Mouse (Mus musculus) liver, embryonic 11.5 days (tissue): Measurements from ENCODE around the gene Il11ra1. TPM values are rescaled to one million over a fixed set of nuclear protein-coding genes. Genes with fewer than 3 reads are reported as not detected.
A peak's percentile ranks its signal among the peaks of the same experiment; 100 is the strongest.
"Not testable (repeated sequence)": the region's sequence is repeated elsewhere in the genome, so short reads cannot be mapped to it uniquely, and the experiment has no call there.

Experiments used
- ATAC-seq: fragments of 200-750 bp; cut with Nextera tagmentation; replicated peaks from 2 replicates; pipeline ENCODE4 v1.8.0; 2017; ENCODE audit warnings: moderate number of reproducible peaks, mild to moderate bottlenecking, moderate TSS enrichment, moderate library complexity; ENCODE audit not compliant: low FRiP score
- DNase-seq: peaks from one replicate; pipeline ENCODE4 v3.0.0-alpha.2; 2017; ENCODE audit warnings: low spot score
- H3K27ac ChIP-seq: fragments of 300-500 bp; sonication (generic); 2 replicates; pipeline ENCODE4 v1.5.1; 2014; ENCODE audit warnings: mild to moderate bottlenecking, low read depth, low read length, control low read depth
- H3K27me3 ChIP-seq: fragments of 300-500 bp; sonication (generic); replicated peaks from 2 replicates; pipeline ENCODE4 v1.6.1; 2014; ENCODE audit warnings: low read length, mixed read lengths; ENCODE audit not compliant: control insufficient read depth, insufficient read depth
- H3K36me3 ChIP-seq: fragments of 300-500 bp; sonication (generic); 2 replicates; pipeline ENCODE4 v1.6.1; 2014; ENCODE audit warnings: mild to moderate bottlenecking, low read length, moderate library complexity, mixed read lengths; ENCODE audit not compliant: control insufficient read depth, insufficient read depth
- H3K4me1 ChIP-seq: fragments of 300-500 bp; sonication (generic); replicated peaks from 2 replicates; pipeline ENCODE4 v1.6.1; 2014; ENCODE audit warnings: low read length, mixed read lengths; ENCODE audit not compliant: control insufficient read depth, insufficient read depth
- H3K4me2 ChIP-seq: fragments of 300-500 bp; sonication (generic); 2 replicates; pipeline ENCODE4 v1.6.1; 2014; ENCODE audit warnings: mild to moderate bottlenecking, control low read depth, moderate library complexity
- H3K4me3 ChIP-seq: fragments of 300-500 bp; sonication (generic); 2 replicates; pipeline ENCODE4 v1.5.1; 2014; ENCODE audit warnings: low read depth, low read length, control low read depth
- H3K9ac ChIP-seq: fragments of 300-500 bp; sonication (generic); 2 replicates; pipeline ENCODE4 v1.6.1; 2014; ENCODE audit warnings: low read depth, low read length, control low read depth
- H3K9me3 ChIP-seq: fragments of 300-500 bp; sonication (generic); 2 replicates; pipeline ENCODE4 v1.6.1; 2016; ENCODE audit warnings: low read length, inconsistent platforms, mixed read lengths; ENCODE audit not compliant: control insufficient read depth
- WGBS: fragments of 180-500 bp; shearing (Covaris S2); extraction: QIAGEN DNeasy Blood & Tissue Kit; methylation state at CpG from one replicate; pipeline ENCODE4 v1.1.7; 2014; 5-methylcytosine and 5-hydroxymethylcytosine counted together
- polyA plus RNA-seq: library from polyadenylated mRNA; unstranded; fragments of >200 nt; fragmentation: Nextera tagmentation; extraction: Ambion mirVana; gene quantifications from 2 replicates; pipeline ENCODE4 v1.2.1, GENCODE M21; 2014

The Il11ra1 gene
- polyA plus RNA-seq, 1 experiment from 2014 or later: 72.9 TPM

GRCm38 (mm10) chr4:41767301-41767700 is 67.5 kb downstream of the Il11ra1 start:
- not testable (repeated sequence) for H3K27ac ChIP-seq, H3K4me1 ChIP-seq, ATAC-seq, H3K9me3 ChIP-seq, H3K36me3 ChIP-seq, H3K9ac ChIP-seq, H3K27me3 ChIP-seq, H3K4me2 ChIP-seq, H3K4me3 ChIP-seq, DNase-seq
- 68% methylated on average over 10 of the region's 10 CpGs for WGBS

GRCm38 (mm10) chr4:41772946-41773345 is 73.2 kb downstream of the Il11ra1 start:
- not testable (repeated sequence) for H3K36me3 ChIP-seq, H3K9ac ChIP-seq, DNase-seq, H3K27me3 ChIP-seq, H3K9me3 ChIP-seq, H3K4me1 ChIP-seq, ATAC-seq, H3K27ac ChIP-seq
- WGBS: 7% methylated on average over 8 of the region's 16 CpGs
- H3K4me3 ChIP-seq: peak overlapping the region; percentile 28; the same call in 1 of the 2 replicates
- H3K4me2 ChIP-seq: peak overlapping the region; percentile 59

- Histone ChIP-seq H3K4me3 (peak overlapping the region; percentile 44), H3K4me2 (peak overlapping the region; percentile 50)
- H3K36me3 ChIP-seq, H3K9ac ChIP-seq, H3K27ac ChIP-seq, ATAC-seq, H3K9me3 ChIP-seq, H3K27me3 ChIP-seq, DNase-seq, H3K4me1 ChIP-seq: not testable (repeated sequence)
- 1% methylated on average over 17 of the region's 25 CpGs for WGBS
Measured at GRCm38 (mm10) chr4:41773502-41773901, 73.7 kb downstream of the Il11ra1 start.

- not testable (repeated sequence) for H3K4me1 ChIP-seq, H3K9ac ChIP-seq, H3K36me3 ChIP-seq, H3K9me3 ChIP-seq, ATAC-seq, H3K27me3 ChIP-seq
- peak; percentile 79 for DNase-seq
- Histone ChIP-seq H3K4me3 (peak within 1 kb of the TSS; percentile 44), H3K4me2 (peak within 1 kb of the TSS; percentile 59), H3K27ac (0 out of 2 replicates have a peak within 1 kb of the TSS, but pooled peaks have one; percentile 19)
- WGBS: under 1% methylated on average over 12 of the region's 14 CpGs
Measured at GRCm38 (mm10) chr4:41774002-41774401, 74.2 kb downstream of the Il11ra1 start, which contains the start of gene Ccl27a. TSS of gene Ccl27a (minus strand) at chr4:41774247.

GRCm38 (mm10) chr4:41774506-41774905 is 74.7 kb downstream of the Il11ra1 start:
- H3K4me1 ChIP-seq, H3K27me3 ChIP-seq, H3K36me3 ChIP-seq, DNase-seq, ATAC-seq, H3K9me3 ChIP-seq, H3K9ac ChIP-seq: not testable (repeated sequence)
- H3K27ac ChIP-seq: 0 out of 2 replicates have a peak overlapping the region, but pooled peaks have one; percentile 19
- 71% methylated on average over 3 of the region's 3 CpGs for WGBS
- peak overlapping the region; percentile 44; the same call in 1 of the 2 replicates for H3K4me3 ChIP-seq
- H3K4me2 ChIP-seq: peak overlapping the region; percentile 49

- not testable (repeated sequence) for ATAC-seq, H3K4me2 ChIP-seq, H3K9me3 ChIP-seq, DNase-seq, H3K36me3 ChIP-seq, H3K27me3 ChIP-seq, H3K4me3 ChIP-seq, H3K27ac ChIP-seq, H3K9ac ChIP-seq, H3K4me1 ChIP-seq
- 89% methylated on average over 1 of the region's 1 CpGs for WGBS
Measured at GRCm38 (mm10) chr4:41775840-41776239, 76.1 kb downstream of the Il11ra1 start.

- not testable (repeated sequence) for H3K36me3 ChIP-seq
Measured at GRCm38 (mm10) chr4:41781271-41781670, 81.5 kb downstream of the Il11ra1 start.

GRCm38 (mm10) chr4:41781748-41782485 is 82.1 kb downstream of the Il11ra1 start:
- 24% methylated on average over 13 of the region's 21 CpGs for WGBS
- not testable (repeated sequence) for H3K4me2 ChIP-seq, ATAC-seq, H3K4me3 ChIP-seq, H3K4me1 ChIP-seq, H3K27ac ChIP-seq, H3K36me3 ChIP-seq, H3K27me3 ChIP-seq, H3K9me3 ChIP-seq, DNase-seq, H3K9ac ChIP-seq

More at GRCm38 (mm10) chr4:41781271-41781670, 81.5 kb downstream of the Il11ra1 start:
- H3K27ac ChIP-seq, ATAC-seq, H3K9me3 ChIP-seq, H3K9ac ChIP-seq, H3K4me2 ChIP-seq, H3K4me1 ChIP-seq, DNase-seq, H3K4me3 ChIP-seq, H3K27me3 ChIP-seq: not testable (repeated sequence)
- WGBS: 22% methylated on average over 6 of the region's 9 CpGs

GRCm38 (mm10) chr4:41782711-41783110 is 82.9 kb downstream of the Il11ra1 start:
- H3K4me2 ChIP-seq, H3K36me3 ChIP-seq, DNase-seq, H3K27me3 ChIP-seq, H3K4me1 ChIP-seq, H3K9ac ChIP-seq, H3K9me3 ChIP-seq, H3K27ac ChIP-seq, H3K4me3 ChIP-seq, ATAC-seq: not testable (repeated sequence)
- 40% methylated on average over 4 of the region's 4 CpGs for WGBS
